Mouse (Mus musculus) neutrophil, adult 5-6 weeks (primary cell): Measurements from ENCODE around the gene Mapkbp1. TPM values are rescaled to one million over a fixed set of nuclear protein-coding genes. Genes with fewer than 3 reads are reported as not detected.

ENCODE experiments used
- ATAC-seq: fragments of 151-379, 151-347 bp; 2 replicates; pipeline ENCODE4 v1.8.0; 2017; ENCODE audit warnings: mild to moderate bottlenecking, moderate TSS enrichment; ENCODE audit not compliant: insufficient number of reproducible peaks, poor library complexity, low FRiP score, severe bottlenecking; ENCODE audit errors: extremely low read depth
- total RNA-seq: library from RNA; stranded (forward); fragments of 200-1000 nt; gene quantifications from 2 replicates; pipeline ENCODE4 v1.2.3, GENCODE M21; 2017

Gene Mapkbp1
- total RNA-seq, 1 experiment from 2014 or later, result 4.8 TPM

GRCm38 (mm10) chr2:120003970-120004369 lies 31.5 kb downstream of the Mapkbp1 start:
- no peak for ATAC-seq

DNA sequence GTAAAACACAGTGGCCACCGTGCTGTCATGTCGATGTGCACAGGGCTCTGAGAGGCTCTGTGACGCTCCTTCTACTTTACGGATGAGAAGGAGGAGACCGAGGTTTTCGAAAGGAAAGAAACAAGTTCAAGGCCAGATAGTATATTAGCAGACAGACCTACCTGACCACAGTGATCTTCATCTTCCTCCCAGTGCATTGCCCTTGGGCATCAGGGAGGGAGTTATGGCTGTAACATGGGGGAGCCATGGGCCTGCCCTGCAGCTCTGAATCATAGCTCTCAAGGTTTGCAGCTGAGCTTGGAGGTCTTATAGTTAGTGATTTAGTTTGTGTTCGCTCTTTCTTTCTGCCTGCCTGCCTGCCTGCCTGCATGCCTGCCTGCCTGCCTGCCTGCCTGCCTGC lies 34.2 kb downstream of the Mapkbp1 start:
- no peak for ATAC-seq

DNA sequence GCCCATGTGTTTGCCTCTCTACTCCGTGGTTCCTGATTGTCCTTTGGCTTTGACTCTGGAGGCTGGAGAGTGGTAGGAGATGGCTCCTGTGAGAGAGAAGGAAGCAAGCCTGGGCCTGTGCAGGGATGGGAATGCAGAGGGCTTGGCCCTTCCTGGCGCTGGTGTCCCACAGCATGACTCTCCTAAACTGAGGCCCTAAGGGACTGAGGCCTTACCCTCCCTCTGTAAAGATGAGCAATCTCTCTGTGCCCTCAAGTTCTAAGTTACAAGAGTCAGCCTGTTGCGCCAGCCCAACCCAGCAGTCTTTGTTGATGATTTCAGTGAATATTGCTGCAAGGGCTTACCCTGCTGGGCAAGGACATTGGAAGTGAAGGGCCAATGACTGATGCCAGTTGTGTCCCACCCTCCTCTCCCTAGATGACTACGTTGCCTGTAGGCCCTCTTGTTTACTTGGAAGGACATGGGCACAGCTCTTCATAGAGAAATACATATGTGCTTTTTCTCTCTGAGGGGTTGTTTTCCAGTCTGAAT lies 35.2 kb downstream of the Mapkbp1 start:
- ATAC-seq, result no peak

DNA sequence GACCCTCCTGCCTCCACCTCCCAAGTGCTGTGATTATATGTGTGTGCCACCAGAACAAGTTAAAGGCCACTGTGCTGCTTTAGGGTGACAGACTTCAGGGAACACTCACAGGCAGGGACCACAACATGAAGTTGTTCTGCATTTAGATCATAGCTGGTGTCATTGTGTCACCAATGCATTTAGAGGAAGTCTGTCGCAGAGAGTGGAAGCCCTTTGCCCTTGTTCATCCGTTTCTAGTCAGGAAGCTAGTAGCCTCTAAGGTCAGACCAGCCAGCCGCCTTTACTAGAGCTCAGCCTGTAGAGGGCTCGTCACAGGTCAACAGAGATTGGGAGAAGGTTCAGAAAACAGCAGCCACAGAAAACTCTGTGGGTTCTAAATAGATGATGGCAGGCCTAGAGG lies 36.2 kb downstream of the Mapkbp1 start:
- peak; percentile 35; the same call in 1 of the 2 replicates for ATAC-seq

- ATAC-seq, result peak; percentile 58
Observed at GRCm38 (mm10) chr2:120011462-120012200, 39.1 kb downstream of the Mapkbp1 start.

GRCm38 (mm10) chr2:120012924-120013323 lies 40.4 kb downstream of the Mapkbp1 start:
- no peak for ATAC-seq

- ATAC-seq, result no peak
Observed at GRCm38 (mm10) chr2:120013831-120014486, 41.5 kb downstream of the Mapkbp1 start.

DNA sequence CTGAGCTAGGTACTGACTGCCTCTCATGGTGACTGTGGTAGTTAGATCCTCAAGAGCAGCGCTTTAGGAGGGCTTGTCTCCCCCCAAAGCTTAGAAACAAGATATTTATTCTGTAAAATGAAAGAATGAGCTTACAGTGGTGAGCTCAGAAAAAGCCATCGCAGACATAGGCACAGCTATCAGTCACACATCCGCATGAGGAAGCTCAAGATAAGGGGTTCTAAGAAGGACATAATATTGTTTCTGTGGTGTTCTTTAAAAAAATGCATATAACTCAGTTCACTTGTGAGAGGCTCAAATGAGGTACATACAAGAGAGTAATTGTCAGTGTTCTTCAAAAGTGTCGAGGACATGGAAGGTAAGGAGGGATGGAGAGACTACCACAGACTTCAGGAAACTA lies 43.4 kb downstream of the Mapkbp1 start:
- ATAC-seq, result no peak

- ATAC-seq, result no peak
Observed at GRCm38 (mm10) chr2:120017599-120017998, 45.1 kb downstream of the Mapkbp1 start.

- ATAC-seq, result no peak
Observed at GRCm38 (mm10) chr2:120024337-120024736, 51.8 kb downstream of the Mapkbp1 start.

DNA sequence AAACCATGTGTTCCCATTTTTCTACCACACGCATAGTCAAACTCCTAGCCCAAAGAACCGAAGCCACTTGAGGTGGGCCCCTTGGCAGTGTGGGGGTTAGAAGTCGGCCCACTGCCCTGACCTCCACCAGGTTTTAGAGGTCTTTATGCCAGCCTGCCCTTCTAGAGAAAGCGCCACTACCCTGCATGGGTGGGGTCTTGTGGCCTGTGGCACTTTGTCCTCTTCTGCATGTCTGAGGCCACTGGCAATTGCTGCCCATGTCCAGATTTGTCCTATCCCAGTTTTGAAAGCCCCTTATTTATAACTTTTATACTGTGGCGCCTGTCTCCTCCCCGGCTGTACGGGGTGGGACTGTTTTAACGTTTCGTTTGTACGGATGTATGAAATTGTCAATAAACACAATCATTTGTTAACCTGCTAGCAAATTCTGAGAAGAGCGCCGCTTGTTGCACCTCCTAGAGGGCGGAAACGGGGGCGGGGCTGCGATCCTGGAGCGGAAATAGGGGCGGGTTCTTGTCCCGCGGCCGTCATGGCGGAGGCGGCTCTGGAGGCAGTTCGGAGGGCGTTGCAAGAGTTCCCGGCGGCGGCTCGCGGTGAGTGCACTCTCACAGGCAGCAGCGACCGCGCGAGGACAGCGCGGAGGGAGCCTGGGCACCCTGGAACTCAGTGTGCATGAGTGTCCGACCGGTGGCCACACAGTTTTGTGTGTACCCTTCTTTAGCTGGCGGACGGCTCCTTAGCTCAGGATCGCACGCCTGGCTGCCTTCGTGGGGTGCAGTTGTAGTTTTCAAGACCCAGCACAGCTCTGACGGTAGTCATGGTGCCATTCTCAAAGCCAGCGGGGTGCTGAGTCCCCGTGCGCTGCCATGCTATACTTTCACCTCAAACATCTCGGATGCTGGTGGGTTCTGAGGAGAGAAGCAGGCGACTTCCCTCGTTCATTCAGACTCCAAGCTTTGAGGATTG lies 54.8 kb downstream of the Mapkbp1 start, which contains the start of the genes Jmjd7 and Gm28042:
TSS of gene Jmjd7 (plus strand) at position 500 of the 966 bp plus-strand sequence.
TSS of gene Gm28042 (plus strand) at position 510 of the 966 bp plus-strand sequence.
- peak; percentile 83 for ATAC-seq

GRCm38 (mm10) chr2:120027950-120028331 lies 55.4 kb downstream of the Mapkbp1 start:
- ATAC-seq, result no peak

- no peak for ATAC-seq
Observed at GRCm38 (mm10) chr2:120030380-120030779, 57.9 kb downstream of the Mapkbp1 start.

DNA sequence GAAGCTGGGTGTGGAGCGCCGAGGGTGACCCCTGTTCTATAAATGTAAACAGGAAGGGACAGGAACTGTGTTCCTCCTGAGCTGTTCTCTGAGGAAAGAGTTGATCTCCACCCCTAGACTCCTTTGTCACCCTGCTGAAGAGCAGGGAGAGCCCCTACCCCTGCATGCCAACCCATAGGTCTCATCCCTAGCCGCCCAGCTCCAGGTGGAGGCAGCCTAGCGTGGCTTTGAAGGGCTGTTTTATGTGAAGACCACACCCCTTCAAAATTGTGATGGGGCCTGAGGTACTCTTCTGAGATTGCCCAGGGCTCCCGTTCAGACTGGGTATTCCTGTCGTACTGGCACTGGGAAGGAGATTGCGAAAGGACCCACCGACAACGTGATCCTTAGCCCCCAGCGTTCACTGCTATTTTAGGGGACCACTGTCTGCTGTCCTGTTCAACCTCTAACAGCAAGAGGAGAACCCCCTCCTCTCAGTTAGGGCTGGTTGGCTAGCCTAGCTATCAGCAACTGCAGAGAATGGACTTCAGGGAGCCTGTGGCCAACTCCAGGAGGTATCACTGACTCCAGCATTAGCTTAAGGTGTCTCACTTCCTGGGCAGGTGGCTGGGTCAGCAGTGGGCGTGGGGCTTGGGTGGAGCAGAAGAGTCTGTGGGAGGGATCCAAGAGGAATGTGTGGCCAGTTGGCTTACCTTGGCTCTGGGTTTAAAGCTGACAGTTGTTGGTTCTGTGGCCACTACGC lies 60.4 kb downstream of the Mapkbp1 start, which contains the start of gene Pla2g4b:
TSS of gene Pla2g4b (plus strand) at position 692 of the 742 bp plus-strand sequence.
- no peak for ATAC-seq

DNA sequence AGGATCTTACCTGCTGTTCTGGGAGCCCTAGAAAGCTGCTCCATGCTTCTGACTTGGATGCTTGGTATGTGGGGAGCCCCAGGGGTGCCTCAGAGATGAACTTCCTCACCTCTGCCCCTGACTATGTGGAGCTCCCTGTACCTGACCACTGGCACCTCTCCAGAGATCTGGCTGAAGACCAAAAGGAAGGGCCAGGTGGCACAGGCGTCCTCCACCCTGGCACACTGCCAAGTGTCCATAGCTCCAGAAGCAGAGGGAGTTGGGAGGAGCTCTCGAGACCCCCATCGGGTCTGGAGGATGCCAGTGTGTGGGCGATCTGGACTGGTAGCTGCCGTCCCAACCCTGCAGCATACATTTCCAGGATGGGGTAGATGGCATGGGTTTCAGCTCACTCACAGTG lies 61.2 kb downstream of the Mapkbp1 start:
- no peak for ATAC-seq

DNA sequence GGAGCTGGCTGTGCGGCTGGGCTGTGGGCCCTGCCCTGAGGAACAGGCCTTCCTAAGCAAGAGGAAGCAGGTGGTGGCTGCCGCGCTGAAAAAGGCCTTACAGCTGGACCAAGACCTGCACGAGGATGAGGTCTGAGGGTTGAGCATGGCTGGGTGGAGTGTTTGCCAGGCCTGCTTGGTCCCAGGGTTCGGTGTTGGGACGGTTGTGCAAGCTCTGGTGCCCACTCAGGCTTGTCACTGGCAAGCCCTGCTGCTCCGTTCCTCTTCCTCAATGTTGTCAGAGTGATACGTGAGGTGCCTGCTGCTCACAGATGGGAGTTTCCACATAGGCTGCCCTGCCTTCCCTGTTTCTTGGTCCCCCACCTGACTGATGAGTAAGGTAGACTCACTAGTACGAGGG lies 65.2 kb downstream of the Mapkbp1 start:
- ATAC-seq, result no peak

GRCm38 (mm10) chr2:120040991-120041390 lies 68.5 kb downstream of the Mapkbp1 start:
- ATAC-seq, result no peak

DNA sequence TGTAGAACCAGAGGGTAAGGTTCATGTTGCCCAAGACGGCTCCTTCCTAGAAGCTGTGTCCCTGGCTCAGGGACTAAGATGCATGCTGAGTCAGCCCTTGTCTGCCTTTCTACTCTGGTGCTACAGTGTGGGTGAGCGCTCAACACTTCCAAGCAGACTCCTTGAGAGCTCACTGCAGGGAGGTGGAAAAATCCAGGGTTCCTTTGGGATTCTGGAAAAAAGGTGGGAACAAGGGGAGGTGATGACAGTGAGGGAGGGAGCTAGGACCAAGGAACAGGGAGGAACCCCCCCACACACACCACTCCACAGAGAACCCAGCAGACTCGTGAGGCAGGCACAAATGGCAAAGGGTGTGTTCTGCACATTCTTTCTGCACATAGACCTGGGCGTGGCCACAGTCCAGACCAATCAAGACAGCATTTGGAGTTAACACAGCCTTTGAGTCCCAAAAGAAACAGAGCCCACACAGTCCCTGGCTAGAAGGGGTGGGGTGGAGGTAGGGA lies 71.7 kb downstream of the Mapkbp1 start:
- ATAC-seq, result no peak
